Mouse (Mus musculus) lung, postnatal 0 days (tissue): Measurements from ENCODE around the gene Gpc6.

Experiments
- CTCF ChIP-seq: IDR thresholded peaks from 2 replicates; pipeline ENCODE4 v1.5.1; 2016; ENCODE audit warnings: antibody characterized with exemption, mild to moderate bottlenecking
- EP300 ChIP-seq: IDR thresholded peaks from 2 replicates; pipeline ENCODE4 v1.6.1; 2016; ENCODE audit warnings: antibody characterized with exemption, mild to moderate bottlenecking, control low read depth

DNA sequence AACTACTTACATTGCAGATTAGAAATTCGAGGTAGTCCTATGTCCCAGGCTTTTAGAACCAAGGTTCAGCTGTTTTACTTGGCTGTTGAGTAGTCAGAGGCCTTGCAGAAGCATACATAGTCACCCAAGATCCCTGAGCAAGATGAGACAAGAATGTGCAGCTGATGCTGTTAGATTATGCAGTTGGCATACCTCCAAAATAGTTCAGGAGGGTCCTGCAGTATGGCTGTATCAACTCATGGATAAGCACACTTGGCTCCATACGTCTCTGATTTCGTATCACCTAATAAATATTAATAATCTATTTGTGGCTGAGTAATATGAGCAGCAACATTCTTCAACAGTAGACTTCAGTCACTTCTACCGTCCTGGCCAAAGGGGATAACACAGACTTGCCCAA is 737.1 kb downstream of the Gpc6 start:
- no peak for TF ChIP-seq CTCF
- no peak for TF ChIP-seq EP300
